Mouse (Mus musculus) lung, adult 2 months (tissue): Measurements from ENCODE around the gene Spata33.

Source experiments
- CTCF ChIP-seq: fragments of 200-500 bp; IDR thresholded peaks from 2 replicates; pipeline ENCODE4 v1.5.1; 2011; ENCODE audit warnings: mild to moderate bottlenecking, low read length, control low read depth; ENCODE audit not compliant: insufficient read depth
- POLR2A ChIP-seq: fragments of 200-500 bp; IDR thresholded peaks from 2 replicates; pipeline ENCODE4 v1.6.1; 2011; ENCODE audit warnings: low read depth, mild to moderate bottlenecking, control low read depth, low read length, borderline replicate concordance; ENCODE audit errors: extremely low read depth

DNA sequence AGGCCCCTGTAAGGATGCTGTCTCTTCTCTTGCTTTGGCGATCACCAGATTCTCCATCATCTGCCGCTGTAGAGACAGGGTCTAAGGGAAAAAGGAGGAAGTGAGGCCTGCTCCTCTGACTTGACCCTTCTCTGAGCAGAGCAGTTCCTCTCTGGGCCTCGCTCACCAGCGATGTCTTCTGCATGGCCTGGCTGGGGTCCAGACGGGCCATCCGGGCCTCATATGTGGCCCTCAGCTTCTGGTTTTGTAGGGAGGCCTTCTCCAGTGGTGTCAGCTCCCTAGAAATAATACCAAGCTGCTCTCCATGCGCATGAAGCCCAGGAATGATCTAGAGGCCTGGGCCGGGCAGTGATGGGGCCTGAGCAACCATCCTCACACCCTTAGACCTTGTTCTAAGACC lies 36.0 kb downstream of the Spata33 start:
- TF ChIP-seq CTCF (no peak), POLR2A (no peak)
